Mouse (Mus musculus) thymus, adult 2 months (tissue): ENCODE measurements around the gene Grip1.

Source experiments
- CTCF ChIP-seq: fragments of 200-500 bp; IDR thresholded peaks from 2 replicates; pipeline ENCODE4 v1.5.1; 2012; ENCODE audit warnings: mild to moderate bottlenecking, control low read depth, low read length, moderate library complexity, borderline replicate concordance; ENCODE audit not compliant: control insufficient read depth, poor library complexity, insufficient read depth; ENCODE audit errors: extremely low read depth
- POLR2A ChIP-seq: fragments of 200-500 bp; IDR thresholded peaks from 2 replicates; pipeline ENCODE4 v1.6.1; 2012; ENCODE audit warnings: mild to moderate bottlenecking, low read length, control low read depth, moderate library complexity; ENCODE audit not compliant: control insufficient read depth, poor library complexity, insufficient read depth; ENCODE audit errors: extremely low read depth

- no peak for TF ChIP-seq POLR2A
- TF ChIP-seq CTCF: no peak
These were observed 91.1 kb downstream of the Grip1 start for GRCm38 (mm10) chr10:119544743-119545142.
